Mouse (Mus musculus) testis, adult 10 weeks (tissue): Measurements from ENCODE around the gene Epb41l3. TPM values are rescaled to one million over a fixed set of nuclear protein-coding genes. Genes with fewer than 3 reads are reported as not detected.

ENCODE experiments used
- polyA plus RNA-seq: library from polyadenylated mRNA; stranded (reverse); fragments of 350-450 nt; fragmentation: Illumina TruSeq; extraction: RNeasy Lipid Tissue Mini Kit (QIAGEN cat#74804); gene quantifications from one replicate; pipeline ENCODE4 v1.2.3, GENCODE M21; 2014; ENCODE audit warnings: low read depth, low replicate concordance

Gene Epb41l3
- 47.7 TPM for polyA plus RNA-seq

DNA sequence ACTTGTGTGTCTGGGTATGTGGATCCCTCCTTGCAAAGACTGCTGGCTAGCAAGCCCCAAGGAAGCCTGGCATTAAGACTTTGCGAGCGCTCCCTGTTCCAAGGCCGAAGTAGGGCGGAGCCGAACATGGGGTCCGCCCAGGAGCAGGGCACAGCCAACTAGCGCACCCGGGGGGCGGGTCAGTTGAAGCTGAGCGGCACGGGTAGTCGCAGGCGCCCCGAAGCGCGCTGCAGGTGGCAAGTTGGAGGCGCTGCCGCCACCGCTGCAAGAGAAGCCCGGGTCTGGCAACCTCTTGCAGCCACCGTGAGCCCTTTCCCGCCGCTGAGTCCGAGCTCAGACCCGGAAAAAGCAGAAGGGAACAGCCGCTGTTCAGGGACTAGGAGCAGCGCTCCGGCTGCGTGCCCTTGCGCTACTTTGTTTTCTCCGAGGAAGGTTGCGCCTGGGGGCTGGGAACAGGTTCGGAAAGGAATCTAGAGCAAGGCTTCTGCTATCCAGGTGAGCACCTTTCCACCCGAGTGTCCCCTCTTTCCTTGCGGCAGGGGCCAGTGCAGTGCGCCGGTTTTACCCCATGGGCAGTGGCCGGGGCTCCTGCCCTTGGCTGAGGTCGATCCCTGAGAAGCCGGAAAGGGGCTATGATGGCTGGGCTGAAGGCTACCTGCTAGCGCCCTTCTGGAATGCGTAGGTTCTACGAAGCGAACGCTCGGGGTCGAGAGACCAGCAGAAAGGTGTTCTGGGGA is at the start of gene Epb41l3:
Gene Epb41l3 (plus strand): TSS at position 183 of the 737 bp plus-strand sequence.

Other genes with a start within 250 kb of the Epb41l3 start
- gene Tmem200c, start 249.1 kb upstream of the Epb41l3 start, polyA plus RNA-seq: not detected